Mouse (Mus musculus): Measurements from ENCODE around the gene Gm11032. TPM values are rescaled to one million over a fixed set of nuclear protein-coding genes. Genes with fewer than 3 reads are reported as not detected.
"Not testable (repeated sequence)": the region's sequence is repeated elsewhere in the genome, so short reads cannot be mapped to it uniquely, and the experiment has no call there.

Gene Gm11032
- polyA plus RNA-seq (2015; fragmentation: Nextera tagmentation; extraction: Ambion mirVana), result not detected in 2 replicates

DNA sequence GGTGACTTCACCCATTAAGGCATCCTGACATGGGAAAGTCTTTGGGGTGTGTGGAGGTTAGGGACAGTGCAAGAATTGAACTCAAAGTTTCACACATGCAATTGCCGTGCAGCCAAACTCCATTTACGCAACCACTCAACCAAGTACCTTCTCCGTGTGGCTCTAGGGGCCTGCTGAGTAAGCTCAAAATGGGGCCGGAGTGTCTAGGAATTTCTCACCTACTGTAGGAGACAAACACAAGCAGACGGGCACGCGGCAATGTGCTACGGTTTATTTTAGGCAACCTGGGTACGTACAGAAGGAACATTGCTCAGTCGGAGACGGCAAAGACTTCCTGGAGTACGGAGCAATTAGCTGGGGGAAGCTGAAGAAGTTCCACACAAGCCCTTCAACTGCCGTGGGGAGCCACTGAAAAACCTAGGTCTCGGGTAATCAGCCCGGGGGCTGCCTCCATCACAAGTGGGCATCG is at the start of gene Gm11032:
Gene Gm11032, plus strand, starts transcription at position 51 of the 469 bp plus-strand sequence.
- Histone ChIP-seq H3K27ac (ENCODE audit: low read length) (peak within 1 kb of the TSS; percentile 33; the same call in 1 of the 2 replicates), H3K9ac (ENCODE audit: low read length) (peak within 1 kb of the TSS; percentile 43), H3K4me2 (ENCODE audit: low read depth, low read length) (peak within 1 kb of the TSS; percentile 57), H3K4me3 (ENCODE audit: low read length) (peak within 1 kb of the TSS; percentile 28), H3K4me1 (ENCODE audit: control insufficient read depth, insufficient read depth, low read length) (peaks cover 10% of the 10 kb centered on the region), H3K9me3 (replicated peaks; ENCODE audit: control insufficient read depth, low read length) (no peaks in the 10 kb centered on the region), H3K36me3 (ENCODE audit: control insufficient read depth, insufficient read depth) (no peaks in the 10 kb centered on the region), H3K27me3 (ENCODE audit: control insufficient read depth, insufficient read depth, low read length) (no peaks in the 10 kb centered on the region)
- 29% methylated on average over 16 of the region's 16 CpGs for WGBS
- ATAC-seq (replicated peaks; ENCODE audit: extremely low read depth, insufficient read depth, low FRiP score), result peak; percentile 63; the same call in 1 of the 2 replicates

DNA sequence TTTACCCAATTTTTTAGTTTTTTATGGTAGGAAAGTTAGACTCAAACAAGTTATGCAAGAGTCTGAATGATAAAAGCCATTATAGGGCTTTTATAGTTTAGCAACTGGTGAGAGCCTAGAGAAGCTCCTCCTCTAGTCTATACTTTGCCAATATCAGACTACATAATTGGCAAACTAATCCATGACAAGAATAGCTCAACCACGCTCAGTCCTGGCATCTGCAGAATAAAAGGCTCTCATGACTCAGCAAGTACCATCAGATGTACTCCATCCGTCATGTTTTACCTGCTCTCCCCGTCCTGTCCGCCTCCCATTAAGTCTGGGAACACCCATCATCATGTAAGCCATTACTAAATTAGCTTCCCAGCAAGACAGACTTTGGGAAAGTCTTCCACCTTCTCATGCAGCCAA is 48.4 kb upstream of the Gm11032 start:
- H3K27me3 ChIP-seq (ENCODE audit: control insufficient read depth, insufficient read depth, low read length), result no peaks in the 10 kb centered on the region
- H3K4me2 ChIP-seq (ENCODE audit: low read depth, low read length), result no peak overlapping the region
- WGBS, result 64% methylated on average over 4 of the region's 4 CpGs
- no peak overlapping the region for H3K9ac ChIP-seq (ENCODE audit: low read length)
- H3K27ac ChIP-seq (ENCODE audit: low read length), result no peak overlapping the region
- no peak for ATAC-seq (replicated peaks; ENCODE audit: extremely low read depth, insufficient read depth, low FRiP score)
- H3K4me3 ChIP-seq (ENCODE audit: low read length), result no peak overlapping the region
- H3K4me1 ChIP-seq (ENCODE audit: control insufficient read depth, insufficient read depth, low read length), result peaks cover 16% of the 10 kb centered on the region
- no peaks in the 10 kb centered on the region for H3K9me3 ChIP-seq (replicated peaks; ENCODE audit: control insufficient read depth, low read length)
- H3K36me3 ChIP-seq (ENCODE audit: control insufficient read depth, insufficient read depth), result no peaks in the 10 kb centered on the region

DNA sequence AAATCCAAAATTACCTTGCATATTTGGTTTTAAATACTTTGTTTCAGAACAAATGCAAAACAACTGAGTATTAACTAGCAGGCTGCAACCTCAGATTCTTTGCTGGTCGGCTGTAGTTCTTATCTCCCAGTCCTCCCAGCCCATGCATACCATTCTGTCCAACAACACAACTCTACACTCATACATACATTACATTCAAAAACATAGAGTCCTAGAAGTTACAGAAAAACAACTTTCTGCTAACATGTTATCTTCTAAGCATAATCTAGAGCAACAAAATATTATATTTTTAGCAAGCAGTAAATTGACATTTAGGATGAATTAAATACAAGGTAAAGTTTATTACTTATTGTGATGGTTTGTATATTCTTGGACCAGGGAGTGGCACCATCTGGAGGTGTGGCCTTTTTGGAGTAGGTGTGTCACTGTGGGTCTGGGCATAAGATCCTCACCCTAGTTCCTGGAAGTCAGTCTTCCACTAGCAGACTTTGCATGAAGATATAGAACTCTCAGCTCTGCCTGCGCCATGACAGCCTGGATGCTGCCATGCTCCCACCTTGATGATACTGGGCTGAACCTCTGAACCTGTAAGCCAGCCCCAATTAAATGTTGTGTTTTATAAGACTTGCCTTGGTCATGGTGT is 43.7 kb upstream of the Gm11032 start:
- not testable (repeated sequence) for ATAC-seq (replicated peaks; ENCODE audit: extremely low read depth, insufficient read depth, low FRiP score); H3K4me2 ChIP-seq (ENCODE audit: low read depth, low read length); H3K9me3 ChIP-seq (replicated peaks; ENCODE audit: control insufficient read depth, low read length); H3K27ac ChIP-seq (ENCODE audit: low read length); H3K4me3 ChIP-seq (ENCODE audit: low read length); H3K36me3 ChIP-seq (ENCODE audit: control insufficient read depth, insufficient read depth); H3K27me3 ChIP-seq (ENCODE audit: control insufficient read depth, insufficient read depth, low read length); H3K9ac ChIP-seq (ENCODE audit: low read length)
- WGBS, result 57% methylated on average over 2 of the region's 2 CpGs
- peaks cover 19% of the 10 kb centered on the region for H3K4me1 ChIP-seq (ENCODE audit: control insufficient read depth, insufficient read depth, low read length)

DNA sequence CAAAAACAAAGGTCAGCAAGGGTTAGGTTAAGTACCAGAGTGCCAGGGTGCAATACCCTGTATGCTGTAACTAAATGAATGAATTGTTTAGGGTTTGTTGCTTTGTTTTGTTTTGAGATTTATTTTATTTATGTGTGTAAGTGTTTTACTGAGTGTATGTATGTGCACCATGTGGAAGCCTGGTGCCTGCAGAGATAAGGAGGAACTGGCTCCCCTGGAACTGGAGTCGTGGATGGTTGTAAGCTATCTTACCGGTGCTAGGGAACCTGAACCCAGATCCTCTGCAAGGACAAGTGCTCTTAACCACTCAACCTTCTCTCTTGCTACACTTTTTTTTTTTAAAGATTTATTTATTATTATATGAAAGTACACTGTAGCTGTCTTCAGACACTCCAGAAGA is 42.8 kb upstream of the Gm11032 start:
- Histone ChIP-seq H3K4me2 (ENCODE audit: low read depth, low read length) (no peak overlapping the region), H3K4me1 (ENCODE audit: control insufficient read depth, insufficient read depth, low read length) (peaks cover 14% of the 10 kb centered on the region), H3K9me3 (replicated peaks; ENCODE audit: control insufficient read depth, low read length) (no peaks in the 10 kb centered on the region), H3K27me3 (ENCODE audit: control insufficient read depth, insufficient read depth, low read length) (no peaks in the 10 kb centered on the region), H3K9ac (ENCODE audit: low read length) (no peak overlapping the region), H3K4me3 (ENCODE audit: low read length) (no peak overlapping the region), H3K27ac (ENCODE audit: low read length) (no peak overlapping the region), H3K36me3 (ENCODE audit: control insufficient read depth, insufficient read depth) (no peaks in the 10 kb centered on the region)
- ATAC-seq (replicated peaks; ENCODE audit: extremely low read depth, insufficient read depth, low FRiP score), result no peak
- WGBS, result 67% methylated on average over 2 of the region's 2 CpGs

DNA sequence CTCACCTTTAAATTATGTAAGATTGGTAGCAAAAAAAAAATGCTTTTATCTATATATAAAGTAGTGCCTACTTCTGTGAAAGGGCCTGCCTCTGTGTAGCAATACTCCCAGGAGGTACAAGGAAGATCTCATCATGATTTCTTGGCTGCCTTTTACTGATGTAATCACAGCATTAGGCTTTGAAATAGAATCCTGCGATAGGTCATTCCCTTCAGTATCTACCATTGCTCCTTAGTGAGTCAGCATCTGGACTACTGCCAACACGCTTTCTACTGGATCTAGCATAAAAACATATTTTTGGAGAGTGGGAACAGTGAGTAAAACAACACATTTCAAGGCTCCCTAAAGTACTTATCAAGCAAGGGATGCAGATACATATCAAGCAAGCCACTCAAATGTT is 41.2 kb upstream of the Gm11032 start:
- WGBS, result 41% methylated on average over 2 of the region's 2 CpGs
- peaks cover 14% of the 10 kb centered on the region for H3K4me1 ChIP-seq (ENCODE audit: control insufficient read depth, insufficient read depth, low read length)
- no peak overlapping the region for H3K9ac ChIP-seq (ENCODE audit: low read length)
- no peak overlapping the region for H3K4me2 ChIP-seq (ENCODE audit: low read depth, low read length)
- no peak overlapping the region for H3K4me3 ChIP-seq (ENCODE audit: low read length)
- no peaks in the 10 kb centered on the region for H3K9me3 ChIP-seq (replicated peaks; ENCODE audit: control insufficient read depth, low read length)
- no peaks in the 10 kb centered on the region for H3K36me3 ChIP-seq (ENCODE audit: control insufficient read depth, insufficient read depth)
- no peak overlapping the region for H3K27ac ChIP-seq (ENCODE audit: low read length)
- no peaks in the 10 kb centered on the region for H3K27me3 ChIP-seq (ENCODE audit: control insufficient read depth, insufficient read depth, low read length)
- 0 out of 2 replicates have a peak, but pooled peaks have one; percentile 18 for ATAC-seq (replicated peaks; ENCODE audit: extremely low read depth, insufficient read depth, low FRiP score)

DNA sequence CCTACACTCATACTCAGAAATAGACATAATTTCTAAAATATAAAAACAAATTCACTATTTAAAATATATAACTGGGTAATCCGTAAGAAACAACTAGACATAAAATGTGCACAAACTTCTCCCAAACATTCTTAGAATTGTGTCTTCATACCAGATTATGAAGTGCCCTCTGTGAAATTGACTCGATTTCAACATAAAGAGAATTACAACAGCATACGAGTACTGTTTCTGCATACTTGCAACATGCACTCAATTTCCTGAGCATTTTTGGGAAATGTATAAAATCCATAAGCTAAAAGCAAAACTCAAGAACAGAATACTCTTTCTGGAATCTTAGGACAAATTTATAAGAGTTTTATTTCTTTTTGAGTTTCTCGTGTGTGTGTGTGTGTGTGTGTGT is 28.1 kb upstream of the Gm11032 start:
- no peak for ATAC-seq (replicated peaks; ENCODE audit: extremely low read depth, insufficient read depth, low FRiP score)
- 78% methylated on average over 4 of the region's 4 CpGs for WGBS
- H3K27me3 ChIP-seq (ENCODE audit: control insufficient read depth, insufficient read depth, low read length), result no peaks in the 10 kb centered on the region
- H3K4me3 ChIP-seq (ENCODE audit: low read length), result no peak overlapping the region
- H3K9me3 ChIP-seq (replicated peaks; ENCODE audit: control insufficient read depth, low read length), result no peaks in the 10 kb centered on the region
- no peak overlapping the region for H3K27ac ChIP-seq (ENCODE audit: low read length)
- no peaks in the 10 kb centered on the region for H3K36me3 ChIP-seq (ENCODE audit: control insufficient read depth, insufficient read depth)
- H3K4me2 ChIP-seq (ENCODE audit: low read depth, low read length), result no peak overlapping the region
- peaks cover 15% of the 10 kb centered on the region for H3K4me1 ChIP-seq (ENCODE audit: control insufficient read depth, insufficient read depth, low read length)
- H3K9ac ChIP-seq (ENCODE audit: low read length), result no peak overlapping the region

DNA sequence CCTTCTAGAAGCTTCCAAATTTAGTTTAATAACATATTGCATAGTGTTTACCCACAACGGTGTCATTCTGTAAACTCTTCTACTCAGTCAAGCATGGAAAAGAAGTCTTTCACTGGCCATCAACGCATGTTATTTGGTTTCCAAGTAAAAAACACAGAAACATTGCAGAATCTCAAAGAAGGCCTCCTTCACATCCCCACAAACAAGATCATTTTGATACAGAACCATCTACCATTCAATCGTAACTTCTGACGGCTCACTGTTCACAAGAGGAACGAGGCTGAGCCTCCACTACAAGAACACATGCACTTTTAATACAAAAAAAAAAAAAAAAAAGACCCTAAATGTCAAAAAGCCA is 26.4 kb upstream of the Gm11032 start:
- H3K4me2 ChIP-seq (ENCODE audit: low read depth, low read length), result peak overlapping the region; percentile 77
- peak overlapping the region; percentile 85 for H3K4me3 ChIP-seq (ENCODE audit: low read length)
- peak overlapping the region; percentile 95 for H3K9ac ChIP-seq (ENCODE audit: low read length)
- no peaks in the 10 kb centered on the region for H3K36me3 ChIP-seq (ENCODE audit: control insufficient read depth, insufficient read depth)
- H3K27me3 ChIP-seq (ENCODE audit: control insufficient read depth, insufficient read depth, low read length), result no peaks in the 10 kb centered on the region
- H3K4me1 ChIP-seq (ENCODE audit: control insufficient read depth, insufficient read depth, low read length), result peaks cover 15% of the 10 kb centered on the region
- H3K9me3 ChIP-seq (replicated peaks; ENCODE audit: control insufficient read depth, low read length), result no peaks in the 10 kb centered on the region
- H3K27ac ChIP-seq (ENCODE audit: low read length), result no peak overlapping the region
- no peak for ATAC-seq (replicated peaks; ENCODE audit: extremely low read depth, insufficient read depth, low FRiP score)
- 22% methylated on average over 5 of the region's 5 CpGs for WGBS

DNA sequence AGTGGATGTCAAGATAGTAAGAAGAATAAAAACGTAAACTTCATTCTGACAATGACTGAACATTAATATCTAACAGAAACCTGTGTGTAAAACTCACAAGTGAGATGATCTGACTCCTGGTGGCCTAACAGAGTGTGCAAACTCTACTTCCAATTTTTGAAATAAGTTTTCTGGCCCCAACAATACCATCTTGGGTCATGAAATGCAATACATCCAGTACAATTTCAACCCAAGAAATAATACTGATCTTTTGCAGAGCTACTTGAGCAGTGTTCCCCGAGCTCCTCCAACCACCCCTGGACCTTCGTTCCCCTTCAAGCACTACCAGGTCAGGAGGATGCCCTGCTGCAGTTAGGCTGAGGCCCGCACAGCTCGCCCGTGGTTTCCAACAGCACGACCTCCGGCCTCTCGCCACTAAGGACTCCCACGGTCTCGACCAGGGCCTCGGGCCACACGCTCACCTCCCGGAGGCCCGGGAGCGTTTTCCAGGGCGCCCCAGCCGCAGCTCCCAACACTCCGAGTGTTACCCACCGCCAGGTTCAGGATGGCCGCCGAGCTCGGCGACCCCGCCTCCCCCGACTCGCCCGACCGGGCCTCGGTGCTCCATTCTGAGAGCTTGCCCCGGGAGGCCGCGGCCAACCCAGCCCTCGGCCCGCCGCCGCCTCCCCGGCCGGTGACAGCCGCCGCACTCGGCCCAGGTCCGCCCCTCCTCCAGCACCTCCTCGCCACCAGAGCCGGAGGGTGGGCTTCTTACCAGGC is 25.8 kb upstream of the Gm11032 start:
- no peaks in the 10 kb centered on the region for H3K27me3 ChIP-seq (ENCODE audit: control insufficient read depth, insufficient read depth, low read length)
- peak overlapping the region; percentile 86 for H3K27ac ChIP-seq (ENCODE audit: low read length)
- ATAC-seq (replicated peaks; ENCODE audit: extremely low read depth, insufficient read depth, low FRiP score), result peak; percentile 84
- H3K4me3 ChIP-seq (ENCODE audit: low read length), result peak overlapping the region; percentile 85
- H3K9me3 ChIP-seq (replicated peaks; ENCODE audit: control insufficient read depth, low read length), result no peaks in the 10 kb centered on the region
- H3K36me3 ChIP-seq (ENCODE audit: control insufficient read depth, insufficient read depth), result no peaks in the 10 kb centered on the region
- WGBS, result under 1% methylated on average over 42 of the region's 45 CpGs
- peak overlapping the region; percentile 77 for H3K4me2 ChIP-seq (ENCODE audit: low read depth, low read length)
- H3K4me1 ChIP-seq (ENCODE audit: control insufficient read depth, insufficient read depth, low read length), result peaks cover 15% of the 10 kb centered on the region
- H3K9ac ChIP-seq (ENCODE audit: low read length), result peak overlapping the region; percentile 95
